Comparison of ENCODE assay signal across 9 mouse cellular contexts in genomic region chr19:10190796-10191195, GRCm38 (mm10). TPM values are rescaled to one million over a fixed set of nuclear protein-coding genes. Genes with fewer than 3 reads are reported as not detected.
DNase-seq lines count a peak whose midpoint lies in the region; ATAC-seq and TF ChIP-seq lines count a peak whose summit lies in the region.
"Had no signal": no experiment of that assay in that cellular context is flagged by ENCODE, and none has a peak within 500 bp of the region (broad histone marks: within the 10 kb centered on the region; RNA-seq: fewer than 3 reads in every experiment).

No protein-coding gene starts in this region.

- WGBS in neural tube, embryonic 15.5 days = 58% methylated on average over 2 of the region's 2 CpGs
- 50% methylated on average over 2 of the region's 2 CpGs for WGBS in kidney, postnatal 0 days
- 24% methylated on average over 2 of the region's 2 CpGs for WGBS in liver, embryonic 15.5 days (ENCODE audit: insufficient replicate concordance)

- TF ChIP-seq POLR2A in brain, embryonic 14.5 days (IDR thresholded peaks at IDR 0.05; ENCODE audit: borderline replicate concordance, extremely low read depth, insufficient read depth, insufficient read length, poor library complexity, severe bottlenecking) = no peak

- TF ChIP-seq CTCF in brain, embryonic 14.5 days (IDR thresholded peaks at IDR 0.05; ENCODE audit: borderline replicate concordance, extremely low read depth, insufficient read depth, insufficient read length) = peak; percentile 77; the same call in 1 of the 2 replicates
- peak; percentile 84 for TF ChIP-seq CTCF in kidney, postnatal 0 days (IDR thresholded peaks at IDR 0.05; ENCODE audit: low read depth)

- H3K36me3 ChIP-seq in neural tube, embryonic 15.5 days = peaks cover 86% of the 10 kb centered on the region
- H3K36me3 ChIP-seq in kidney, postnatal 0 days (ENCODE audit: insufficient read depth, low read length) = peaks cover 40% of the 10 kb centered on the region
- peaks cover 100% of the 10 kb centered on the region for H3K36me3 ChIP-seq in liver, embryonic 15.5 days (replicated peaks)

- H3K4me2 ChIP-seq in neural tube, embryonic 15.5 days = no peak overlapping the region
- no peak overlapping the region for H3K4me2 ChIP-seq in kidney, postnatal 0 days (ENCODE audit: low read length)
- H3K4me2 ChIP-seq in liver, embryonic 15.5 days = no peak overlapping the region
- H3K4me2 ChIP-seq: heart, embryonic 15.5 days had no signal

- DNase-seq in neural tube, embryonic 10.5 days (ENCODE audit: extremely low spot score, low spot score) = peak; percentile 70
- DNase-seq in brain, embryonic 14.5 days (ENCODE audit: low read depth) = peak; percentile 81
- DNase-seq in frontal cortex, postnatal 25 days (ENCODE audit: low spot score in 2 of 2) = peak; percentile 70 to 73
- DNase-seq in kidney, postnatal 0 days (ENCODE audit: low spot score) = peak; percentile 70
- peak; percentile 79 for DNase-seq in right cerebral cortex, postnatal 14 days

- H3K27ac ChIP-seq in neural tube, embryonic 15.5 days (replicated peaks) = no peak overlapping the region
- no peak overlapping the region for H3K27ac ChIP-seq in kidney, postnatal 0 days
- H3K27ac ChIP-seq in liver, embryonic 15.5 days (replicated peaks) = peak overlapping the region; percentile 60; the same call in 1 of the 2 replicates
- H3K27ac ChIP-seq: heart, embryonic 15.5 days had no signal

- no peak overlapping the region for H3K9ac ChIP-seq in neural tube, embryonic 15.5 days (replicated peaks)
- no peak overlapping the region for H3K9ac ChIP-seq in kidney, postnatal 0 days (ENCODE audit: low read depth, low read length)
- no peak overlapping the region for H3K9ac ChIP-seq in liver, embryonic 15.5 days
- H3K9ac ChIP-seq: heart, embryonic 15.5 days had no signal

- ATAC-seq in neural tube, embryonic 15.5 days (ENCODE audit: low FRiP score) = no peak
- no peak for ATAC-seq in kidney, postnatal 0 days (replicated peaks; ENCODE audit: low FRiP score, low read depth)
- no peak for ATAC-seq in liver, embryonic 15.5 days (ENCODE audit: insufficient read depth)
- no peak for ATAC-seq in activated CD4-positive, CD25-positive, alpha-beta regulatory T cell, adult 4 months

- peaks cover 35% of the 10 kb centered on the region for H3K4me1 ChIP-seq in neural tube, embryonic 15.5 days
- H3K4me1 ChIP-seq in kidney, postnatal 0 days (replicated peaks; ENCODE audit: insufficient read depth, low read length) = no peaks in the 10 kb centered on the region
- H3K4me1 ChIP-seq in liver, embryonic 15.5 days (replicated peaks) = peaks cover 24% of the 10 kb centered on the region

- no peaks in the 10 kb centered on the region for H3K9me3 ChIP-seq in neural tube, embryonic 15.5 days (replicated peaks)
- H3K9me3 ChIP-seq in kidney, postnatal 0 days (replicated peaks; ENCODE audit: low read length) = no peaks in the 10 kb centered on the region
- H3K9me3 ChIP-seq in liver, embryonic 15.5 days (replicated peaks) = no peaks in the 10 kb centered on the region
- H3K9me3 ChIP-seq: heart, embryonic 15.5 days had no signal

- H3K4me3 ChIP-seq in neural tube, embryonic 15.5 days (replicated peaks) = no peak overlapping the region
- H3K4me3 ChIP-seq in kidney, postnatal 0 days (replicated peaks; ENCODE audit: low read depth, low read length) = no peak overlapping the region
- H3K4me3 ChIP-seq in liver, embryonic 15.5 days (replicated peaks) = no peak overlapping the region
- H3K4me3 ChIP-seq: heart, embryonic 15.5 days had no signal

- H3K27me3 ChIP-seq in neural tube, embryonic 15.5 days (replicated peaks) = no peaks in the 10 kb centered on the region
- H3K27me3 ChIP-seq in kidney, postnatal 0 days (ENCODE audit: insufficient read depth, low read length) = no peaks in the 10 kb centered on the region
- H3K27me3 ChIP-seq in liver, embryonic 15.5 days = no peaks in the 10 kb centered on the region
- H3K27me3 ChIP-seq: heart, embryonic 15.5 days had no signal

RNA-seq across cellular contexts. Expression of gene Fads1, which starts 8.1 kb away (rescaled TPM):
- 146 and 157 TPM in 2 replicates for polyA plus RNA-seq in neural tube, embryonic 15.5 days (2015; fragmentation: Nextera tagmentation; extraction: Ambion mirVana)
- polyA plus RNA-seq in brain, embryonic 14.5 days (2012; rRNA removed) = 136 and 139 TPM in 2 replicates
- 54.6 and 63.9 TPM in 2 replicates for polyA plus RNA-seq in kidney, postnatal 0 days (2015; fragmentation: Nextera tagmentation; extraction: Ambion mirVana)
- 73.6 and 80.7 TPM in 2 replicates for polyA plus RNA-seq in liver, embryonic 15.5 days (2015; fragmentation: Nextera tagmentation; extraction: Ambion mirVana)
- polyA plus RNA-seq in activated CD4-positive, CD25-positive, alpha-beta regulatory T cell, adult 4 months (2017; shearing (Covaris generic)) = 1 to 10 TPM; 6.7 to 7.2 TPM

RNA-seq across cellular contexts. Expression of gene Tmem258, which starts 13.0 kb away (rescaled TPM):
- 353 and 355 TPM in 2 replicates for polyA plus RNA-seq in neural tube, embryonic 15.5 days (2015; fragmentation: Nextera tagmentation; extraction: Ambion mirVana)
- polyA plus RNA-seq in brain, embryonic 14.5 days (2012; rRNA removed) = 108 and 164 TPM in 2 replicates
- polyA plus RNA-seq in kidney, postnatal 0 days (2015; fragmentation: Nextera tagmentation; extraction: Ambion mirVana) = 427 and 460 TPM in 2 replicates
- polyA plus RNA-seq in liver, embryonic 15.5 days (2015; fragmentation: Nextera tagmentation; extraction: Ambion mirVana) = 254 and 296 TPM in 2 replicates
- polyA plus RNA-seq in activated CD4-positive, CD25-positive, alpha-beta regulatory T cell, adult 4 months (2017; shearing (Covaris generic)) = 100 to 1,000 TPM; 356 to 371 TPM

RNA-seq across cellular contexts. Expression of gene Fen1, which starts 13.2 kb away (rescaled TPM):
- polyA plus RNA-seq in neural tube, embryonic 15.5 days (2015; fragmentation: Nextera tagmentation; extraction: Ambion mirVana) = 22.8 and 42.1 TPM in 2 replicates
- 26.6 and 34.3 TPM in 2 replicates for polyA plus RNA-seq in brain, embryonic 14.5 days (2012; rRNA removed)
- polyA plus RNA-seq in kidney, postnatal 0 days (2015; fragmentation: Nextera tagmentation; extraction: Ambion mirVana) = 46.6 and 56.1 TPM in 2 replicates
- polyA plus RNA-seq in liver, embryonic 15.5 days (2015; fragmentation: Nextera tagmentation; extraction: Ambion mirVana) = 136 and 142 TPM in 2 replicates
- polyA plus RNA-seq in activated CD4-positive, CD25-positive, alpha-beta regulatory T cell, adult 4 months (2017; shearing (Covaris generic)) = 10 to 100 TPM; 51.7 to 76.7 TPM

RNA-seq across cellular contexts. Expression of gene Myrf, which starts 49.8 kb away (rescaled TPM):
- 0.79 and 1.7 TPM in 2 replicates for polyA plus RNA-seq in neural tube, embryonic 15.5 days (2015; fragmentation: Nextera tagmentation; extraction: Ambion mirVana)
- 1.4 and 2.4 TPM in 2 replicates for polyA plus RNA-seq in brain, embryonic 14.5 days (2012; rRNA removed)
- 1.2 and 1.5 TPM in 2 replicates for polyA plus RNA-seq in kidney, postnatal 0 days (2015; fragmentation: Nextera tagmentation; extraction: Ambion mirVana)
- 2.6 and 3.2 TPM in 2 replicates for polyA plus RNA-seq in liver, embryonic 15.5 days (2015; fragmentation: Nextera tagmentation; extraction: Ambion mirVana)
- polyA plus RNA-seq in activated CD4-positive, CD25-positive, alpha-beta regulatory T cell, adult 4 months (2017; shearing (Covaris generic)) = under 1 TPM in 1 of 2 experiments, not detected in 1; 0.09 TPM
